Mouse (Mus musculus) ES-E14 (cell line): ENCODE data around the gene Trpm4. TPM values are rescaled to one million over a fixed set of nuclear protein-coding genes. Genes with fewer than 3 reads are reported as not detected.

Experiments used
- DNase-seq: peaks from one replicate; pipeline ENCODE4 v3.0.0-alpha.2; 2013; ENCODE audit warnings: low read depth, low spot score
- H3K27ac ChIP-seq: 2 replicates; pipeline ENCODE4 v1.5.1; 2012; ENCODE audit warnings: low read depth, mild to moderate bottlenecking, low read length, moderate library complexity, mixed read lengths; ENCODE audit not compliant: poor library complexity, insufficient read depth, severe bottlenecking
- H3K36me3 ChIP-seq: 2 replicates; pipeline ENCODE4 v1.6.1; 2012; ENCODE audit warnings: mild to moderate bottlenecking, low read length, moderate library complexity, mixed read lengths; ENCODE audit not compliant: control insufficient read depth, poor library complexity, insufficient read depth, severe bottlenecking
- H3K4me1 ChIP-seq, 2 experiments: fragments of 150-350 bp in 1 of 2; sonication (generic) in 1 of 2; 2 replicates each; pipeline ENCODE4 v1.6.1; 2012; ENCODE audit warnings: low read length in 2 of 2, mild to moderate bottlenecking in 1 of 2, mixed read lengths in 1 of 2; ENCODE audit not compliant: control insufficient read depth in 2 of 2, insufficient read depth in 2 of 2, poor library complexity in 1 of 2
- H3K4me3 ChIP-seq, 2 experiments: fragments of 150-350 bp in 1 of 2; sonication (generic) in 1 of 2; 2 replicates each; pipeline ENCODE4 v1.5.1; 2012; ENCODE audit warnings: low read length in 2 of 2, low read depth in 1 of 2, mild to moderate bottlenecking in 1 of 2, mixed read lengths in 1 of 2; ENCODE audit not compliant: insufficient read depth in 1 of 2, poor library complexity in 1 of 2, severe bottlenecking in 1 of 2
- H3K9ac ChIP-seq: 2 replicates; pipeline ENCODE4 v1.6.1; 2012; ENCODE audit warnings: low read depth, mild to moderate bottlenecking, low read length, mixed read lengths; ENCODE audit not compliant: poor library complexity, insufficient read depth, severe bottlenecking
- H3K9me3 ChIP-seq: fragments of 150-350 bp; sonication (generic); 2 replicates; pipeline ENCODE4 v1.6.1; 2012; ENCODE audit warnings: low read depth, mild to moderate bottlenecking, low read length; ENCODE audit not compliant: control insufficient read depth, insufficient read depth
- CHD2 ChIP-seq: IDR thresholded peaks from 2 replicates; pipeline ENCODE4 v1.6.1; 2014; ENCODE audit warnings: mild to moderate bottlenecking, low read depth, low read length, inconsistent platforms
- HCFC1 ChIP-seq: IDR thresholded peaks from 2 replicates; pipeline ENCODE4 v1.6.1; 2012; ENCODE audit warnings: low read length, inconsistent platforms, borderline replicate concordance; ENCODE audit not compliant: insufficient read depth
- MAFK ChIP-seq: IDR thresholded peaks from 2 replicates; pipeline ENCODE4 v1.6.1; 2014; ENCODE audit warnings: mild to moderate bottlenecking, low read depth, low read length, inconsistent platforms; ENCODE audit not compliant: insufficient read depth
- ZC3H11A ChIP-seq: IDR thresholded peaks from 2 replicates; pipeline ENCODE4 v1.6.1; 2012; ENCODE audit warnings: low read depth, mild to moderate bottlenecking, inconsistent platforms, low read length, borderline replicate concordance
- ZNF384 ChIP-seq: IDR thresholded peaks from 2 replicates; pipeline ENCODE4 v1.6.1; 2012; ENCODE audit warnings: low read depth, low read length, inconsistent platforms
- in situ Hi-C, 2 experiments: fragments of 600-800 bp; cut with MboI; formaldehyde crosslinking; loops; one replicate each; pipeline ENCODE4 v1.15.1; 2025; ENCODE audit warnings: low sequenced_read_pairs in 2 of 2, inconsistent platforms in 1 of 2; ENCODE audit not compliant: unreplicated experiment in 2 of 2
- total RNA-seq: library from RNA; depleted of rRNA; stranded (reverse); fragments of 300-350 nt; gene quantifications from 2 replicates; pipeline ENCODE4 v1.2.3, GENCODE M21; 2012

The Trpm4 gene
- total RNA-seq, 1 experiment: 26.5 TPM

DNA sequence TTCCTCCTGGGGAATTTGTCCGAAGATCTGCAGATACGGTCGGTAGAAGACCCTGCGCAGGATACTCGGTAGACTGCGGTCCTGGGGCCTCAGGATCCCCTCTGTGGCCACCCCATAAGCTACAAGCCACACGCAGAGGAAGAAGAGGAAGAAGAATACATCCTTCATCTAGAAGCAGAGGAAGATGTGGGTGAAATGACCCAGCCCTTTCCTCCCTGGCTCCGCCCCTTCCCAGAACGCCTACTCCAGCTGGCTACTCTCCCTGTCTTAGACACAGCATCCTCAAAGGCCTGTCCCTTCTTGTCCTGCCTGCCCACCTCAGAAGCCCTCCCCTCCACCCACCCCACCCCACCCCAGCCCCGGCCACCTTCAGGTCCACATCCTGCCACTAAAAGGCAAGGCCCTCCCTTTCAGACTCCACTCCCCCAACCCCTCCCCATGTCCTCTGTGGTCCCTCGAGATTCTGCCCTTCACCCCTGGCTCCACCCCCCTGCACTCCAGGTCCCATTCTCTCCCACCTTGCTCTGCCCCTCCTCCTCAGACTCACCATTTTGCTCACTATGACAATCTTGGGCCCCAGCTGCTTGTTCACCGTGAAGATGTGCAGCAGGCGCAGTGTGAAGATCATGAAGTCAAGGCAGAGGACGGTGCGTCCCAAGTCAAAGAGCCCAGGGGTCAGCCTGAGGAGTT lies 24.9 kb downstream of the Trpm4 start:
- in situ Hi-C loops: no loop called here
- no peak for TF ChIP-seq HCFC1
- TF ChIP-seq MAFK: no peak
- TF ChIP-seq ZNF384: no peak
- TF ChIP-seq CHD2: no peak
- TF ChIP-seq ZC3H11A: no peak
- peaks cover 0 to 12% of the 10 kb centered on the region in 2 experiments; a peak in 2 of 4 replicates for H3K4me1 ChIP-seq
- H3K4me3 ChIP-seq: no peak overlapping the region
- peak overlapping the region; percentile 26; the same call in 1 of the 2 replicates for H3K9ac ChIP-seq
- H3K9me3 ChIP-seq: no peaks in the 10 kb centered on the region
- DNase-seq: no peak
- peaks cover 10% of the 10 kb centered on the region; the same call in 1 of the 2 replicates for H3K36me3 ChIP-seq
- H3K27ac ChIP-seq: no peak overlapping the region

DNA sequence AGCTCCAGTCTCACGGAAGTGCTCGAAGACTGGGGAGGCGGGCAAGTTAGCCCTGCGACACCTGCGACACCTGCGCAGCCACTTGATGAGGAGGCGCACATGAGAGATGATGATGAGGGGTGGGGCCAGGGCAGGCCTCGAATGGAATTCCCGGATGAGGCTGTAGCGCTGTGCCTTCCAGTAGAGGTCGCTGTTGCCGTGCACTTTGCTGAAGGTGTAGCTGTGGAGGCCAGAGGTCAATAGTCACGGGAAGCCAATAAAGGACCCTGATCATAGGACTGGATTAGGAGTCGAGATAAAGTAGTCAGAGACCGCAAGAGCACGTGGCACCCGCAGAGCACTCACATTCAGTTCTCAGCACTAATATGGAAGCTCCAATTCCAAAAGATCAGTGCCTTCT lies 28.3 kb downstream of the Trpm4 start:
- Histone ChIP-seq H3K9ac (peak overlapping the region; percentile 51; the same call in 1 of the 2 replicates), H3K4me1 (peaks cover 0 to 15% of the 10 kb centered on the region in 2 experiments; a peak in 2 of 4 replicates), H3K4me3 (peak overlapping the region in 1 of 2 experiments; percentile 28; a peak in 3 of 4 replicates), H3K27ac (no peak overlapping the region), H3K36me3 (peaks cover 15% of the 10 kb centered on the region; the same call in 1 of the 2 replicates), H3K9me3 (no peaks in the 10 kb centered on the region)
- DNase-seq: peak; percentile 89
- TF ChIP-seq HCFC1 (no peak), ZC3H11A (peak; percentile 10; the same call in 1 of the 2 replicates), ZNF384 (no peak), CHD2 (no peak), MAFK (no peak)
- in situ Hi-C loops: no loop called here

DNA sequence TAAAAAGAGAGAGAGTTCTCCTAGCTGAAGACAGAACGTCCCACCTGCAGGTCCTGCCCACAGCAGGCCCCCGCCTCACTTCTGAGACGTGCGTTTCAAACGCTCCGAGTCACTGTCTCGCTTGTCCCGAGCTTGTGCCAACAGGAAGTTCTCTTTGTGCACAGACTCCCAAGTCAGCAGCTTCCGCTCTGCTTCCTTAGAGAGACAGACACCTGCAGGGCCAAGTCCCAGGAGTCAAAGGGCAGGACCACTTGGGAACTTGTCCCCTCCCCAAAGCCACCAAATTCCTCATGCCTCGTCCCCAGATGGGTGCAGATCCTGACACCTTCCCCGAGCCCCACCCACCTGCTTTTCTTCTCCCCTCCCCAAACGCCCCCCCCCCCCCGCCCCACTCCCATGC lies 28.7 kb downstream of the Trpm4 start:
- in situ Hi-C loops: no loop called here
- DNase-seq: no peak
- TF ChIP-seq HCFC1 (no peak), CHD2 (no peak), ZC3H11A (no peak), MAFK (no peak), ZNF384 (no peak)
- H3K9me3 ChIP-seq: no peaks in the 10 kb centered on the region
- peaks cover 12% of the 10 kb centered on the region; the same call in 1 of the 2 replicates for H3K36me3 ChIP-seq
- H3K9ac ChIP-seq: peak overlapping the region; percentile 51; the same call in 1 of the 2 replicates
- no peak overlapping the region for H3K27ac ChIP-seq
- peak overlapping the region in 1 of 2 experiments; percentile 28; a peak in 3 of 4 replicates for H3K4me3 ChIP-seq
- H3K4me1 ChIP-seq: peaks cover 0 to 15% of the 10 kb centered on the region in 2 experiments; a peak in 2 of 4 replicates

DNA sequence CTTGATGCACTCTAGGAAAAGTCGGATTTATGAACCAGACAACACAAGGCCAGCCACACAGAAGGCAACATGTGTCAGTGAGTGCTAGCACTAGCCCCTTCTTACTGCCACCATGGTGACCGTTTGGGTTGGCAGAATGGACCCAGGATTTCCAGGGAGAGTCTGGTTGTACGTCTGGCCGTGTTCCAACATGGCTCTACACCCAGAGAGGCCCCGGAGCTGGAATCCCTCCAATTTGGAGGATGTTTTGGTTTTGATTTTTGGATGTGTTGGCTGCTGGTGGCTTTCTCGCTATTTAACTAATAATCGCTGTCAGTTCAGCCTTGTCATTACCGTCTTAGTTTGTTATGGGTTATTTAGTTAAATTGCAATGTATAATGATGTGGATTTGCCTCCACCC lies 31.0 kb downstream of the Trpm4 start:
- H3K9ac ChIP-seq: no peak overlapping the region
- peaks cover 8% of the 10 kb centered on the region; the same call in 1 of the 2 replicates for H3K36me3 ChIP-seq
- H3K4me1 ChIP-seq: peaks cover 0 to 6% of the 10 kb centered on the region in 2 experiments; a peak in 2 of 4 replicates
- no peak for DNase-seq
- TF ChIP-seq ZNF384: no peak
- TF ChIP-seq CHD2: no peak
- TF ChIP-seq HCFC1: no peak
- no peak for TF ChIP-seq ZC3H11A
- no peak for TF ChIP-seq MAFK
- H3K27ac ChIP-seq: no peak overlapping the region
- H3K9me3 ChIP-seq: no peaks in the 10 kb centered on the region
- no peak overlapping the region for H3K4me3 ChIP-seq
- in situ Hi-C loops: no loop called here
